Mouse (Mus musculus) layer of hippocampus, postnatal 25 days (tissue): ENCODE results near the gene Nmt2. TPM values are rescaled to one million over a fixed set of nuclear protein-coding genes. Genes with fewer than 3 reads are reported as not detected.

ENCODE experiments used
- DNase-seq, 2 experiments: peaks; one replicate each; pipeline ENCODE4 v3.0.0; 2022; ENCODE audit warnings: mixed read lengths in 2 of 2, low spot score in 1 of 2; ENCODE audit errors: extremely low spot score in 1 of 2
- total RNA-seq, 2 experiments: library from RNA; stranded (reverse); gene quantifications; 2 replicates each; pipeline ENCODE4 v1.2.3; 2021

Gene Nmt2
- 10 to 100 TPM; 80.1 to 87.2 TPM for total RNA-seq

- DNase-seq: peak; percentile 88 to 96
These were observed at the start of gene Nmt2 for GRCm38 (mm10) chr2:3283602-3284472. Nmt2 (plus strand) TSS chr2:3284212.

GRCm38 (mm10) chr2:3239255-3239654, 44.8 kb upstream of the Nmt2 start:
- DNase-seq: no peak

- no peak for DNase-seq
These were observed 39.8 kb upstream of the Nmt2 start for GRCm38 (mm10) chr2:3244251-3244650.

- DNase-seq: no peak
These were observed 32.7 kb upstream of the Nmt2 start for GRCm38 (mm10) chr2:3251309-3251708.

GRCm38 (mm10) chr2:3266466-3266865, 17.5 kb upstream of the Nmt2 start:
- DNase-seq: no peak

- DNase-seq: no peak
These were observed 16.1 kb upstream of the Nmt2 start for GRCm38 (mm10) chr2:3267879-3268278.

- DNase-seq: no peak
These were observed 10.7 kb upstream of the Nmt2 start for GRCm38 (mm10) chr2:3273349-3273748.

- DNase-seq: no peak
These were observed 7.9 kb upstream of the Nmt2 start for GRCm38 (mm10) chr2:3276106-3276505.

GRCm38 (mm10) chr2:3277502-3277901, 6.5 kb upstream of the Nmt2 start:
- DNase-seq: no peak

GRCm38 (mm10) chr2:3281311-3281710, 2.7 kb upstream of the Nmt2 start:
- no peak for DNase-seq

- peak in 1 of 2 experiments; percentile 9 for DNase-seq
These were observed 978 bp upstream of the Nmt2 start for GRCm38 (mm10) chr2:3282866-3283601.

GRCm38 (mm10) chr2:3284473-3285180, 615 bp downstream of the Nmt2 start:
- peak; percentile 35 to 61 for DNase-seq

GRCm38 (mm10) chr2:3285181-3285530, 1.1 kb downstream of the Nmt2 start:
- no peak for DNase-seq

- no peak for DNase-seq
These were observed 1.7 kb downstream of the Nmt2 start for GRCm38 (mm10) chr2:3285709-3286108.

GRCm38 (mm10) chr2:3286243-3286642, 2.2 kb downstream of the Nmt2 start:
- DNase-seq: no peak

- no peak for DNase-seq
These were observed 5.6 kb downstream of the Nmt2 start for GRCm38 (mm10) chr2:3289581-3289980.

- no peak for DNase-seq
These were observed 8.2 kb downstream of the Nmt2 start for GRCm38 (mm10) chr2:3292170-3292569.

GRCm38 (mm10) chr2:3295826-3296225, 11.8 kb downstream of the Nmt2 start:
- no peak for DNase-seq

GRCm38 (mm10) chr2:3305426-3306025, 21.5 kb downstream of the Nmt2 start:
- no peak for DNase-seq

GRCm38 (mm10) chr2:3323132-3323531, 39.1 kb downstream of the Nmt2 start:
- DNase-seq: no peak
